Mouse (Mus musculus): ENCODE results near the gene Iqcf3.
"Not testable (repeated sequence)": the region's sequence is repeated elsewhere in the genome, so short reads cannot be mapped to it uniquely, and the experiment has no call there.

DNA sequence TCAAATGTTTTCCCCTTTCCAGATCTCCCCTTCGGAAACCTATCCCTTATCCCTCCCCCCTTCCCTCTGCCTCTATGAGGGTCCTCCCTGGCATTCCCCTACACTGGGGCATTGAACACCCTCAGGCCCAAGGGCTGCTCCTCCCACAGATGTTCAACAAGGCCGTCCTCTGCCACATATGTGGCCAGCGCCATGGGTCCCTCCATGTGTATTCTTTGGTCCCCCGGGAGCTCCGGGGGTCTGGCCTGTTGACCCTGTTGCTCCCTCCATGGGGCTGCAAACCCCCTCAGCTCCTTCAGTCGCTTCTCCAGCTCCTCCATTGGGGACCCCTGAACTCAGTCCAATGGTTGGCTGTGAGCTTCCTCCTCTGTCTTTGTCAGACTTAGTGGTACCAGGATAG lies 73.8 kb downstream of the Iqcf3 start:
- TF ChIP-seq CTCF (IDR thresholded peaks at IDR 0.05); POLR2A (IDR thresholded peaks at IDR 0.05; ENCODE audit: insufficient read depth, low read depth, low read length); EP300 (IDR thresholded peaks at IDR 0.05; ENCODE audit: insufficient read depth, low read depth, low read length): not testable (repeated sequence)
